Mouse (Mus musculus) 3T3-L1 (cell line): ENCODE data around the gene Exosc3.
"Not testable (repeated sequence)": the region's sequence is repeated elsewhere in the genome, so short reads cannot be mapped to it uniquely, and the experiment has no call there.

Experiments
- DNase-seq: peaks from one replicate; pipeline ENCODE4 v3.0.0-alpha.2; 2015; ENCODE audit warnings: low read depth, low spot score

Gene Exosc3

DNA sequence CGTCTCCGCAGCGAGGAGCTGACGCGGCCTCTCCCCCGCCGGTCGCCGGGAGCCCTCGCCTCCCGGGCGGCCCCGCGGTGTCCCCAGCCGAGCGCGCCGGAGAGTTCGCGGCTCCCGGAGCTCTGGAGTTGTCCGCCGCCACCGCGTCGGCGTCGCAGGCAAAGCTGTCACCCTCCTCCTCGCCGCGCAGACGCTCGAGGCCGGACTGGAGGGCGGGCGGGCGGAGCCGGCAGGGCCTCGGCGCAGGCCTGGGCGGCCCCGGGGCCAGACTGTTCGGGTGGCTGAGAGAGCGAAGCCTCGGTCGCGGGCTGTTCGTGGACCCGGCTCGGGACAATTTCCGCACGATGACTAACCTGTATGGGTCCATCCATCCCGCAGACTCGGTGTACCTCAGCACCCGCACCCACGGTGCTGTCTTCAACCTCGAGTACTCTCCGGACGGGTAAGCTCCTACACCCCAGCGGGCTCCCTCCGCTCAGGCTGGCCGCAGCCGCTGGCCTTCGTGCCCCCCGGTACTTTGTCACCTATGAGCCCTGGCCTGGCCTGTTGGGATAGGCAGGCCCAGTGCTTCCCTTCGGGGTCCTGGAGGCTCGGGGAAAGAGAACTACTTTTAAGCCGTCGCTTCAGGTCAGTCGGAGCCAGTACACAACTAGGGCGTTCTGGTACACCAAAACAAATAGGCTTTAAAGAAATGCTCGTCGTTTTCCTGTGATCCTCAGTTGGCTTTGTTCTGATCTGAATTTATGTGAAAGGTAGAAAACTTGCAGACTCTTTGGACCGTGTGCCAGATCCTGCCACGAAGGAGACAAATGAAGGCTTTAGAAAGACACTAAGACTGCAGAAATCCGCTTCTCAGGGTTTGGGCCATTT, at the start of gene Exosc3:
TSS of gene Exosc3 (minus strand) at position 447 of the 870 bp plus-strand sequence.
- peak; percentile 45 for DNase-seq

- DNase-seq = no peak
Measured at GRCm38 (mm10) chr4:45392099-45392498, 49.6 kb upstream of the Exosc3 start.

GRCm38 (mm10) chr4:45387296-45387695, 44.8 kb upstream of the Exosc3 start:
- DNase-seq = not testable (repeated sequence)

DNA sequence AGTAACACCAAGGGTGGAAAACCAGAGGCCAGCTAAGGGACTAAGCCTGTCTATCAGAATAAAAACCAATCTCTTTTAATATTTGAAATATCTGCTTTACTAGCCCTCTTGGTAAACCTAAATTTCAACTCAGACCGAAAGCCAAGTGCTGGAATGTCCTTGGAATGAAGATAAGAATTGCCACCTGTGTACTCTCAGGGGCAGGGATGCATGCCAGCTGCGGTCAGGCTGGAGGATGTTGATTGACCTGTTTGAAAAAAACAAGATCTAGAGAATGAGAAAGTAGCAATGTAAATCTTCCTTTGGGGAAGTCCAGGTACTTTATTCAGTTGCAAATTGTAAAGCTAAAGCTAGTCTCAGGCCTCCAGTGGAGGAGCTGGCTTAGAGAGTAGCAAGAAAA, 39.6 kb upstream of the Exosc3 start:
- DNase-seq = not testable (repeated sequence)

DNA sequence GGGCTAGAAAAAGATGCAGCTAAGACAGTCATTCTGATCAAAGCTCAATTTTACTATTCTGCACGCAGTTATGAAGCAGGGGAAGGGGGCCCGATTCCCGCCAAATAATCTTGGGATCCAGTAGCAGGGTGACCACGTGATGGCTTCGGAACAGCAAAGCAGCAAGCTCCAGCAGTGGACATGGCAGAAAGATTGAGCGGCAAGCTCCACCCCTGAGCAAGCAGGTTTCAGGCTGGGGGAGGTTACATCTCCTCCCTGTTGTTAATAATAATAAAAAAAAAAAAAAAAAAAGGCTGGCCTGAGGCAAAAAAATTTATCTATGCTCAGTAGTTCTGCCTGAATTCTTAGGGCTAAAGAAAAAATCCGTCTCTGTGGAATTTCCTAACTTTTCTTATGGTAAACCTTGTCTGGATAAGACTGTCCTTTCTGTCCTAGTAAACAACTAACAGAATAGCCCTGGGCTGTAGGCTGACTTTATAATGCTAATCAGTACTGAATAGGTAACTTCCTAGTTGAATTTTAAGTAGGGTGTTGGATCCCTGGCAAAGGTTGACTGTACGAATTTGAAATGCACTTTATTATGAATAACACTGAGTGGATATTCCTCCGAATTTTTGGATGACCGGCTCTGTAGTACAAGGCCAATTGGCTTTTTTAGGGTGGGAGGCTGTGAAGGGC, 38.5 kb upstream of the Exosc3 start:
- not testable (repeated sequence) for DNase-seq

DNA sequence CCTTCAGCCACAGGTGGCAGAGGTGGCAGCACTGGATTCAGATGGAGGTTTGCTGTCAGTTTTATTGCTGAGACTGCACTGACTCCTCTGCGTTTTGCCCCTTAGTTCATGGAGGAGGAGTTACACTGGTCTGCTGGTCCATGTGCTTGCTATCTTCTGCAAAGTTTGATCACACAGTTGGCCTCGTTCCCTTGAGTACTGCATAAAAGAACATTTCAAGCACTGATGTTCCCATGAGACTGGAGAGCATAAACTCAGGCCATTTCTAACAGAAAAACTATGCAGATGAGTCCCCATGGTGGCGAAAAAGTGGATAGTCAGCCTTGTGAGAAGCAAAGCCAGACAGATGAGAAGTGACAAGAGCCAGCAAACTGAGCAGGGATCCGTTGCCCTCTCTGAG, 34.0 kb upstream of the Exosc3 start:
- no peak for DNase-seq

DNA sequence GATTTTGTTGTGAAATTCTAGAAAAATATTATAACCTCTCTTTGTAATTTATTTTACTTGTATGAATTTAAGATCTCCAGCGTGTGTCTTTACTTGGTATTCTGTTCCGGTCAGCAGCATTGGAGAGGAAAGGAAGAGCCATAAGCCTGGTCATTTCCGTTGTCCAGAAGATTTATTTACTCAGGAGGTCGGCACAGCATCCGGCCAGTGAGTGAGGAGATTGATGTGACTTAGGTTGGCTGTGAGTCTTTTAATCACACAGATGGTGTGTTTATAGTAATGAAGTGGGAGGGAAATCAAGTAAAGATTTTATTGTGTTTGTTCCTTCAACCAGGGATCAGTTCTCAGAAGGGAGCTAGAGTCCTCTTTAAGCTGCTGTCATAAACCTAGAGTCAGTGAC, 32.3 kb upstream of the Exosc3 start:
- DNase-seq = no peak

DNA sequence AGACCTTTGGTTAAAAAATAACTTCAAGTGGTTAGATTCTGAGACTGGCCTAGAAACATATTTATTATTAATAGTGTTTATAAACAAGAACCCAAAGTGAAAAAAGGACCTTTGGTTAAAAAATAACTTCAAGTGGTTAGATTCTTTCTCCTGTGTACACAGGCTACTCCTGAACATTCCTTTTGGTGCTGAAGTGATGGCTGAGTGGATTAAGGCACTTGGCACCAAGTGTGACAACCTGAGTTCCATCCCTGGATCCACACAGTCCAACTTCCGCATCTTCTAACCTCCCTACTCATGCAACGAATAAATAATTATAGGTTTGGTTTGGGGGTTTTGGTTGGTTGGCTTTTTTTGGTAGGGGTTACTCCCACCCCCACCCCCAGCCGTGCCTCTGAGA, 28.7 kb upstream of the Exosc3 start:
- no peak for DNase-seq

DNA sequence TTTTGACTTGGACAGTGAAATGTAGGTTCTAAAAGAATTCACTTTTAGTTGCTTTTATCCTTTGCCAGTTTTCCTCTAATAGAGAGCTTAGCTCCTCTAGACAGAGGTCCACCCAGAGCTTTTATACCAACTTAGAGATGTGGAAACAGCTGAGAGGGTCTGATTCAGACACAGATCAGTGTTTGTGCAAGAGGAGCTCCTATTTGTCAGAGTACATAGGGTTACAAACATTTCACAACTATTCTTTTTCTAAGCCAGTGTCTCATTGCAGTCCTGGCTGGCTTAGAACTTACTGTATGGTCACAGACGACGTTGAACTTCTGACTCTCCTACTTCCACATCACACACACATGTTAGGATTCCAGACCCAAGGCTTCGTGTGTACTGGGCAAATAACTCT, 14.1 kb upstream of the Exosc3 start:
- DNase-seq = no peak

- peak; percentile 81 for DNase-seq
Measured at GRCm38 (mm10) chr4:45341669-45342249, 773 bp downstream of the Exosc3 start, which contains the start of gene Dcaf10. Gene Dcaf10, plus strand, starts transcription at chr4:45342101.

GRCm38 (mm10) chr4:45341226-45341625, 1.3 kb downstream of the Exosc3 start:
- DNase-seq = no peak

GRCm38 (mm10) chr4:45332466-45332865, 10.1 kb downstream of the Exosc3 start:
- DNase-seq = no peak

- peak; percentile 23 for DNase-seq
Measured at GRCm38 (mm10) chr4:45331139-45331538, 11.4 kb downstream of the Exosc3 start.

GRCm38 (mm10) chr4:45320159-45320816, 22.2 kb downstream of the Exosc3 start:
- peak; percentile 86 for DNase-seq

- DNase-seq = no peak
Measured at GRCm38 (mm10) chr4:45311056-45311455, 31.5 kb downstream of the Exosc3 start.

- DNase-seq = no peak
Measured at GRCm38 (mm10) chr4:45308606-45309005, 33.9 kb downstream of the Exosc3 start.

GRCm38 (mm10) chr4:45308046-45308445, 34.5 kb downstream of the Exosc3 start:
- peak; percentile 45 for DNase-seq

DNA sequence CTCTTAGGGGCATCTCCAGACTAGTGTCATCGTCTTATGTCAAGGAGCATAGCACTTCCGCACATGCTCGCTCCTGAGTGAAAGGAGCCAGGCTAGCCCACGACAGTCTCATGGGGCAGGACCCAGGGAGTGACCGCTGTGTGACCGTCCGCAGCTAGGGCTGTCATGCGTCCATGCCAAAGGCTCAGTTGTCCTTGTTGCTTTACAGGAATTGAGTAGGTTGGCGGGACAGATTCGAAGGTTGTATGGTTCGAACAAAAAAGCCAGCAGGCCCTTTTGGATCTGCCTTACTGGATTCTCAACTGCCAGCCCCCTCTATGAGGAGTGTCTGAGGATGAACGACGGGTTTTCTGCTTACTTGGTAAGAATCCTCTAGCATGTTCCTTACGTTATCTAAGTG, 37.0 kb downstream of the Exosc3 start:
- no peak for DNase-seq

GRCm38 (mm10) chr4:45296662-45297564, 45.6 kb downstream of the Exosc3 start, which contains the start of gene Trmt10b:
Gene Trmt10b, plus strand, starts transcription at chr4:45297127.
- peak; percentile 83 for DNase-seq

GRCm38 (mm10) chr4:45287906-45288305, 54.6 kb downstream of the Exosc3 start:
- DNase-seq = no peak

DNA sequence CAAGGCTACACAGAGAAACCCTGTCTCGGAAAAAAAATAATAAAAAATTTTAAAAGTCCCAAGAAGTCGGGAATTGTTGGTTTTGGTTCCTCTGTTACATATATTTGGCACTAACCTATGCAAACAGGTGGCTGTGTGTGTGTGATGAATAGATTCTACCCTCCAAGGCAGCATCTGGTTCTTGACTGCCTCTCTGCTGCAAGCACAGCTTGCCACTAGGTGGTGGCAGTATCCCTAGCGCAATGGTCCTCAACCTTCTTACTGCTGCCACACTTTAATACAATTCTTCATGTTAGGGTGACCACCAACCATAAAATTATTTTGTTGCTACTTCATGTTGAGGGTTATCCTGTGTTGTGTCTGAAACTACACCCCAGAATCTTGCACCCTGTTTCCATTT, 56.2 kb downstream of the Exosc3 start:
- DNase-seq = peak; percentile 46
